Mouse (Mus musculus): ENCODE results near the gene Sema7a. TPM values are rescaled to one million over a fixed set of nuclear protein-coding genes. Genes with fewer than 3 reads are reported as not detected.

The Sema7a gene
- polyA plus RNA-seq, 1 experiment: 147 TPM

DNA sequence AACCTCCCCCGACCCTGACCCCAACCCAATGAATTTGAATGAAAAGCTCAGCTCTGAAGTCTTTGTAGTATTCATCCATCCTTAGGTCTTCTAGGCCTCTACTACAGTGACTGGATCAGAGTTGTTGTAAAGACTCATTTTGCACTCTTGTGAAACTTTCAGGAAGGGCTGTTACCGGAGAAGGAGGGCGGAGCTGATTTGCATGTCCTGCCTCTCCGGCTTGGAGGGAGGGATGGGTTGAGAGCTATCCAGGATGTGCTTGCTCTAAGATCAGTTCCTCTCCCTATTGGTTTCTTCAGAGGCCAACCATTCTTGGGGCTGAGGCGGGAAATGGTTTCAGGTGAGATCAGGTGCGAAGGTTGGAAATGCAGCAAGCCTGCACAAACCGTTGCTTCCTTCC is 71.1 kb downstream of the Sema7a start:
- H3K4me3 ChIP-seq (ENCODE audit: insufficient read depth, low read length): no peak overlapping the region
- H3K4me1 ChIP-seq (ENCODE audit: control insufficient read depth, insufficient read depth, low read length): peaks cover 6% of the 10 kb centered on the region; the same call in 1 of the 2 replicates
- H3K27ac ChIP-seq (ENCODE audit: insufficient read depth, low read length): no peak overlapping the region
- TF ChIP-seq CTCF (IDR thresholded peaks at IDR 0.05; ENCODE audit: extremely low read depth, insufficient read depth, low read length) (no peak), POLR2A (IDR thresholded peaks at IDR 0.05; ENCODE audit: extremely low read depth, insufficient read depth, low read length) (no peak)

DNA sequence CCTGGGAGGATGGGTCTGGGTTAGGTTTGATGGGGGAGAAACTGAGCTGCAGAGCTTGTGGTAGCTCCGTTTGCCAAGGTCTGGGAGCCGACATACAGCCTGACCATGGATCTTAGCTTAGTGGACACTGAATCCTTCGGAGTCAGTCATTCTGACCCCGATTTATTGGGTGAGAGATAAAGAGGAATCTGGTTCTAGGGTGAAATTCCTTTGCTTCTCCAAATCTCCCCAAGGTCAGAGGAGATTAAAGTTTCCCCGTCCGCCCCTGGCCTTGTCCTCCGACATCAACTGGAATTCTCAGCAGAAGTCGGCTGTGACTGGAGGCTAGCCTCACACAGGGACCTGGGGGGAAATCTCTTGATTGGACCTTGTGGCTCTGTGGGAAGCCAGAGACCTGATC is 71.6 kb downstream of the Sema7a start:
- Histone ChIP-seq H3K4me3 (ENCODE audit: insufficient read depth, low read length) (no peak overlapping the region), H3K27ac (ENCODE audit: insufficient read depth, low read length) (no peak overlapping the region), H3K4me1 (ENCODE audit: control insufficient read depth, insufficient read depth, low read length) (peaks cover 6% of the 10 kb centered on the region; the same call in 1 of the 2 replicates)
- TF ChIP-seq CTCF (IDR thresholded peaks at IDR 0.05; ENCODE audit: extremely low read depth, insufficient read depth, low read length) (no peak), POLR2A (IDR thresholded peaks at IDR 0.05; ENCODE audit: extremely low read depth, insufficient read depth, low read length) (no peak)

Other genes starting within 250 kb of the Sema7a start
- gene Edc3, start 231.6 kb upstream of the Sema7a start, polyA plus RNA-seq (2012; rRNA removed): 12.2 and 13.2 TPM in 2 replicates
- 160 and 166 TPM in 2 replicates for gene Clk3, start 174.3 kb upstream of the Sema7a start, polyA plus RNA-seq (2012; rRNA removed)
- gene Arid3b, start 103.3 kb upstream of the Sema7a start, polyA plus RNA-seq (2012; rRNA removed): 7.7 and 8.5 TPM in 2 replicates
- gene Ubl7, start 29.1 kb upstream of the Sema7a start, polyA plus RNA-seq (2012; rRNA removed): 144 and 145 TPM in 2 replicates
- gene Cyp11a1, start 66.3 kb downstream of the Sema7a start, polyA plus RNA-seq (2012; rRNA removed): 8.3 and 9.0 TPM in 2 replicates
- gene Stra6, start 123.7 kb downstream of the Sema7a start, polyA plus RNA-seq (2012; rRNA removed): 6.8 and 9.9 TPM in 2 replicates
- 1.5 and 1.7 TPM in 2 replicates for gene Ccdc33, start 178.7 kb downstream of the Sema7a start, polyA plus RNA-seq (2012; rRNA removed)